Mouse (Mus musculus) right cerebral cortex, adult 2 months (tissue): ENCODE results near the gene Cog2.
A peak's percentile ranks its signal among the peaks of the same experiment; 100 is the strongest.

Source experiments
- DNase-seq, 2 experiments: peaks; one replicate each; pipeline ENCODE4 v3.0.0; 2021 to 2022; ENCODE audit warnings: low spot score in 2 of 2

The Cog2 gene

GRCm38 (mm10) chr8:124569593-124569992 lies 49.0 kb downstream of the Cog2 start, which contains the start of gene Agt:
TSS of gene Agt (minus strand) at chr8:124569706.
- DNase-seq, result peak in 1 of 2 experiments; percentile 44

GRCm38 (mm10) chr8:124571732-124572429 lies 51.3 kb downstream of the Cog2 start:
- DNase-seq, result no peak

GRCm38 (mm10) chr8:124572430-124572775 lies 51.8 kb downstream of the Cog2 start:
- no peak for DNase-seq

- peak; percentile 93 to 96 for DNase-seq
These were observed 53.2 kb downstream of the Cog2 start for GRCm38 (mm10) chr8:124573552-124574340.

- DNase-seq, result no peak
These were observed 55.2 kb downstream of the Cog2 start, which contains the start of gene Capn9 for GRCm38 (mm10) chr8:124575811-124576210. TSS of gene Capn9 (plus strand) at chr8:124576111.

- DNase-seq, result no peak
These were observed 56.2 kb downstream of the Cog2 start for GRCm38 (mm10) chr8:124576751-124577150.

- DNase-seq, result no peak
These were observed 65.3 kb downstream of the Cog2 start for GRCm38 (mm10) chr8:124585718-124586425.

GRCm38 (mm10) chr8:124586556-124586955 lies 66.0 kb downstream of the Cog2 start:
- no peak for DNase-seq

GRCm38 (mm10) chr8:124589393-124589792 lies 68.8 kb downstream of the Cog2 start:
- DNase-seq, result no peak
